Mouse (Mus musculus): ENCODE results near the gene Poc5. TPM values are rescaled to one million over a fixed set of nuclear protein-coding genes. Genes with fewer than 3 reads are reported as not detected.

The Poc5 gene
- polyA plus RNA-seq, 1 experiment from 2014 or later, result 12.6 TPM

GRCm38 (mm10) chr13:96433648-96434190 lies 45.6 kb downstream of the Poc5 start:
- Histone ChIP-seq H3K36me3 (no peaks in the 10 kb centered on the region), H3K27me3 (replicated peaks) (no peaks in the 10 kb centered on the region), H3K9ac (no peak overlapping the region), H3K27ac (peak overlapping the region; percentile 34), H3K9me3 (no peaks in the 10 kb centered on the region), H3K4me3 (replicated peaks) (no peak overlapping the region), H3K4me1 (replicated peaks) (peaks cover 21% of the 10 kb centered on the region), H3K4me2 (replicated peaks) (no peak overlapping the region)
- peak; percentile 10; the same call in 1 of the 2 replicates for ATAC-seq
- 47% methylated on average over 11 of the region's 11 CpGs for WGBS

- Histone ChIP-seq H3K27me3 (replicated peaks) (no peaks in the 10 kb centered on the region), H3K4me3 (replicated peaks) (no peak overlapping the region), H3K4me1 (replicated peaks) (peaks cover 21% of the 10 kb centered on the region), H3K4me2 (replicated peaks) (no peak overlapping the region), H3K27ac (peak overlapping the region; percentile 49), H3K9ac (no peak overlapping the region), H3K9me3 (no peaks in the 10 kb centered on the region), H3K36me3 (no peaks in the 10 kb centered on the region)
- WGBS, result 25% methylated on average over 5 of the region's 5 CpGs
- no peak for ATAC-seq
Observed at GRCm38 (mm10) chr13:96434899-96435331, 46.8 kb downstream of the Poc5 start.

GRCm38 (mm10) chr13:96435793-96436192 lies 47.7 kb downstream of the Poc5 start:
- no peaks in the 10 kb centered on the region for H3K9me3 ChIP-seq
- no peak overlapping the region for H3K4me3 ChIP-seq (replicated peaks)
- no peak for ATAC-seq
- no peak overlapping the region for H3K9ac ChIP-seq
- WGBS, result 43% methylated on average over 13 of the region's 13 CpGs
- no peak overlapping the region for H3K4me2 ChIP-seq (replicated peaks)
- H3K27me3 ChIP-seq (replicated peaks), result no peaks in the 10 kb centered on the region
- peaks cover 21% of the 10 kb centered on the region for H3K4me1 ChIP-seq (replicated peaks)
- H3K36me3 ChIP-seq, result no peaks in the 10 kb centered on the region
- H3K27ac ChIP-seq, result no peak overlapping the region

DNA sequence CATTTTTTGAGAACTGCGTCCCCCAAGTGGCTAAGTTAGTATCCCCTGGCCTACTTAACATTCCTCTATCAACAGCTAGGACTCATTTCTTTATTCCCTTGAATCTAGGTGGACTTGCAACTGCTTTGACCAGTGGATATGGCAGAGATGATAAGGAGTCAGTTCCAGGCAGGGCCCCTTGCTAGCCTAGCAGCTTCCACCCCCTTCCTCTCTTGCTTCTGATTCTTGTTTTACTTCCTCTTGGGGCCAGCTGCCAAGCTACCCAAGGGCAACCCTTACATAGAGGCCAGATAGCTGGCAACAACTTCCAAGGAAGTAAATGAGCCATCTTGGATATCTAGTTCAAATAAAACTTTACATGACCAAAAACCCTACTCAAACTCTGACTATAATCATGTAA lies 48.8 kb downstream of the Poc5 start:
- no peak overlapping the region for H3K4me2 ChIP-seq (replicated peaks)
- ATAC-seq, result no peak
- WGBS, result 89% methylated on average over 1 of the region's 1 CpGs
- H3K9ac ChIP-seq, result no peak overlapping the region
- H3K27me3 ChIP-seq (replicated peaks), result no peaks in the 10 kb centered on the region
- H3K9me3 ChIP-seq, result no peaks in the 10 kb centered on the region
- no peak overlapping the region for H3K27ac ChIP-seq
- H3K4me3 ChIP-seq (replicated peaks), result no peak overlapping the region
- H3K36me3 ChIP-seq, result no peaks in the 10 kb centered on the region
- peaks cover 21% of the 10 kb centered on the region for H3K4me1 ChIP-seq (replicated peaks)

GRCm38 (mm10) chr13:96440436-96440835 lies 52.3 kb downstream of the Poc5 start:
- Histone ChIP-seq H3K27me3 (replicated peaks) (no peaks in the 10 kb centered on the region), H3K9ac (no peak overlapping the region), H3K36me3 (no peaks in the 10 kb centered on the region), H3K27ac (no peak overlapping the region), H3K4me1 (replicated peaks) (no peaks in the 10 kb centered on the region), H3K4me3 (replicated peaks) (no peak overlapping the region), H3K4me2 (replicated peaks) (no peak overlapping the region), H3K9me3 (no peaks in the 10 kb centered on the region)
- whole genome bisulfite sequencing, result 93% methylated on average over 4 of the region's 4 CpGs
- ATAC-seq, result no peak

DNA sequence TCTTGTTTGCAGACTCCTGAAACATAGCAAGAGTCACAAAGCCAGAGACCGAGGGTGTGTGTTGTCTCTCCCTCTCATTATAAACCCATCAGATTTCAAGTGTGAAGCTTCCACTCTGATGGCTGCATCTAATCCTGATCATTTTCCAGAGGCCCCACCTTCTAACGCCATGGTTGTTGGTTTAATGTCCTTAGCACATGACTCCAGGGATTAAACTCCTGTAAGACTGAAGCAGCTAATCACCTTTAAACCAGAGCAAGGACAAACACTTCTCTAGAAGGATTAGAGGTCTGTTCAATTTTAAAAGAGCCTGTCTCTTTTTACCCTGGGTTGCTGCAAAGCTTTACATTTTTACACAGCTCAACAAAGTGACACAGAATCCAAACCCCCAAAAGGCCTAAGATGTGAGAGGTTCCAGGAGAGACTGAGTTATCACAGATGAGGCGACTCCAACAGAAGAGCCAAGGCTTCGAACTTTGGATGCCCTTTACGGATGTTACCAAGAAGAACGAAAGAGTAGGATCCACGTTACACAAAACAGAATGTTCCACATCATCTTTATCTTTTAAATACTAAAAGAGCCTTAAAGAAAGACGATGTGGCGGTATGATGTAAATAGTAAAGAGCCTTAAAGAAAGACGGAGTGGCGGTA lies 62.2 kb downstream of the Poc5 start:
- Histone ChIP-seq H3K27ac (0 out of 2 replicates have a peak overlapping the region, but pooled peaks have one; percentile 38), H3K9me3 (no peaks in the 10 kb centered on the region), H3K36me3 (no peaks in the 10 kb centered on the region), H3K27me3 (replicated peaks) (no peaks in the 10 kb centered on the region), H3K9ac (no peak overlapping the region), H3K4me1 (replicated peaks) (peaks cover 3% of the 10 kb centered on the region; the same call in 1 of the 2 replicates), H3K4me3 (replicated peaks) (no peak overlapping the region), H3K4me2 (replicated peaks) (no peak overlapping the region)
- ATAC-seq, result peak; percentile 68
- WGBS, result 59% methylated on average over 11 of the region's 11 CpGs

- Histone ChIP-seq H3K27ac (no peak overlapping the region), H3K9ac (no peak overlapping the region), H3K4me3 (replicated peaks) (no peak overlapping the region), H3K36me3 (no peaks in the 10 kb centered on the region), H3K27me3 (replicated peaks) (no peaks in the 10 kb centered on the region), H3K4me1 (replicated peaks) (peaks cover 3% of the 10 kb centered on the region; the same call in 1 of the 2 replicates), H3K4me2 (replicated peaks) (no peak overlapping the region), H3K9me3 (no peaks in the 10 kb centered on the region)
- 70% methylated on average over 7 of the region's 7 CpGs for WGBS
- ATAC-seq, result peak; percentile 50
Observed at GRCm38 (mm10) chr13:96450869-96451268, 62.8 kb downstream of the Poc5 start.

DNA sequence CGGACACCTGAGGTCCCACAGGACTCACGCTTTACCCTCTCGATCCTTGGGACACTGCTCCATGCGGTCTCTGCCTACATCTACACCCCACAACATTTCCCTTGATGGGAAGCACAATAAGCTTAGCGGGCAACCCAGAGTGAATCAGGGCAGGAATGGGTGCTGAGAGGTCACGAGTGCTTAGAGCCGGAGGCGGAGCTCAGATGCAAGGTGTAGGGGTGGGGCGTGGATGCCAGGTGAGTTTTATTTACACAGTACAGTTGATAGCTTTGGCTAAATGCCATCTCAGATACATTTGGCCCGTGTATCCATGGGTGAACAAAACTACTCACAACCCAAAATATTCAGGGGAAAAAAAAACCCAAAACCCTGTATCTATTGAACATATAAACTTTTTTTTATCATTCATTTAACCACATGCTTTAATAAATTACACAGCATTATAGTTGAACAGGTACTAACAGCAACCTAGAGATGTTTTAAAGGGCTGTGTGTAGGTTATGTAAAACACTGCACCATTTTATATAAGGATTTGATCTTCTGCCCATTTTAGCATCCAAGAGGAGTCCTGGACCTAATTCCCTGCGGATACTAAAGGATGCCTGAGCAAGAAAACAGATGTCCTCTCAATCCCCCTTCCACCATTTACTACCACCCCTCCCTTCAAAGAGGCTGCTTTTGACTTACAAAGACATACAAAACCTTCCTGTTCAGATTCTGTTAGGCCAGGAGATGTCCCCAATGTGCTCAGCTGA lies 63.5 kb downstream of the Poc5 start:
- Histone ChIP-seq H3K9me3 (no peaks in the 10 kb centered on the region), H3K27ac (no peak overlapping the region)

DNA sequence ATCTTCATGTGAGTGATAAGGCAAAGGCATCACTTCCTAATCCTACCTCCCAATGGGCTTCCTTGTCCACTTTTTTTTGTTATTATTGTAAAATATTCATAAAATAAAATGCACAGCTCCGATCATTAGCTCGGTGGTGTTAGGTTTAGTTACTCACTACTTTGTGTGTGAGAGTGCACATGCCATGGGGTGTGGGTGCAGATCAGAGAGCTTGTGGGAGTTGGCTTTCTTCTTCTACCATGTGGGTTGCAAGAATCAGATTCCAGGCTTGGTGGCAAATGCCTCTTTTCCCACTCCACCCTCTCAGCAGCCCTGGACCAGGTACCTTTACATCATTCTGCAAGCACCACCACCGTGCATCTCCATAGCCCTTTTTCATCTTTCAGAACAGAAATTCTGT lies 64.5 kb downstream of the Poc5 start:
- Histone ChIP-seq H3K27me3 (replicated peaks) (no peaks in the 10 kb centered on the region), H3K36me3 (no peaks in the 10 kb centered on the region), H3K27ac (no peak overlapping the region), H3K4me3 (replicated peaks) (no peak overlapping the region), H3K9ac (no peak overlapping the region), H3K9me3 (no peaks in the 10 kb centered on the region), H3K4me2 (replicated peaks) (no peak overlapping the region), H3K4me1 (replicated peaks) (peaks cover 3% of the 10 kb centered on the region; the same call in 1 of the 2 replicates)
- ATAC-seq, result no peak
- WGBS, result 94% methylated on average over 3 of the region's 3 CpGs

More for the DNA sequence above, 63.5 kb downstream of the Poc5 start:
- whole genome bisulfite sequencing, result 73% methylated on average over 11 of the region's 11 CpGs
- peak; percentile 70 for ATAC-seq
- Histone ChIP-seq H3K36me3 (no peaks in the 10 kb centered on the region), H3K4me2 (replicated peaks) (no peak overlapping the region), H3K4me1 (replicated peaks) (peaks cover 3% of the 10 kb centered on the region; the same call in 1 of the 2 replicates), H3K4me3 (replicated peaks) (no peak overlapping the region), H3K9ac (no peak overlapping the region), H3K27me3 (replicated peaks) (no peaks in the 10 kb centered on the region)

DNA sequence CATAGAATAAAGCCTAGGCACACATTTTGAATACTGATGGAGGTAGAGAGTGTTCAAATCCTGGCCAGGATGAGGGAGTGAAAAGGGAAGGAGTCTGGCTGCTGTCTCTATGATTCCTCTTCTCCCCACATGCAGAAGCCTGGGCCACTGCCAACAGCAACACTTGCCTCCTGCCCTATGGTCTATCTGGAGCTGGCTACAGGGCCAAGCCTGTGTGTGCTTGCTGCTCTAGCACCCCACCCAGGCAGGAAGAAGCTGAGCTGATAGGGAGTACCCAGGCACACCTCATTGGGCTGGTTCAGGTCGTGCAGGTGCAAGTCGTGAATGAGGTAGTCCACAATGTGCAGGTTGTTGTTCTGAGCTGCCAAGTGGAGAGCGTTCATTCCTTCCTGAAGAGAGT lies 66.2 kb downstream of the Poc5 start:
- Histone ChIP-seq H3K4me3 (replicated peaks) (no peak overlapping the region), H3K27ac (no peak overlapping the region), H3K27me3 (replicated peaks) (no peaks in the 10 kb centered on the region), H3K9me3 (no peaks in the 10 kb centered on the region), H3K4me1 (replicated peaks) (peaks cover 5% of the 10 kb centered on the region; the same call in 1 of the 2 replicates), H3K9ac (no peak overlapping the region), H3K4me2 (replicated peaks) (no peak overlapping the region), H3K36me3 (no peaks in the 10 kb centered on the region)
- ATAC-seq, result peak; percentile 44; the same call in 1 of the 2 replicates
- WGBS, result 75% methylated on average over 3 of the region's 3 CpGs

DNA sequence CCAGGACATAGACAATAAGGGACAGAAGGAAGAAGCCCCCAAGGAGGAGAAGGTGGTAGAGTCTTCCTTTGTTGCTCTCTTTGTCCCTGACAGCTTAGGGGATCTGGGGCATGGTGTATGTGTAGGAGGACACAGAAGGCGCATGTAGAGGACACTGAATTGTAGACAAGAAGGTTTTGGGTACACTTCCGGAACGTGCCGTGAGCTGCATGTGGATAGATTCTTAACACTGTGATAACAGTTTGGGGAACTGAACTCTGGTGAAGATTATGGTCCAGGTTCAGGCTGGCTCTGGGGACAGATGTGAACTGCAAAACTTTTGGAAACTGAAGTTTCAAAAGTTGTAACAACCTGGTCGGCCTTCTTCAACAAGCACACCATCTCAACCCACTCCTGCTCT lies 69.5 kb downstream of the Poc5 start:
- ATAC-seq, result no peak; the same call in 1 of the 2 replicates
- 69% methylated on average over 5 of the region's 5 CpGs for whole genome bisulfite sequencing

DNA sequence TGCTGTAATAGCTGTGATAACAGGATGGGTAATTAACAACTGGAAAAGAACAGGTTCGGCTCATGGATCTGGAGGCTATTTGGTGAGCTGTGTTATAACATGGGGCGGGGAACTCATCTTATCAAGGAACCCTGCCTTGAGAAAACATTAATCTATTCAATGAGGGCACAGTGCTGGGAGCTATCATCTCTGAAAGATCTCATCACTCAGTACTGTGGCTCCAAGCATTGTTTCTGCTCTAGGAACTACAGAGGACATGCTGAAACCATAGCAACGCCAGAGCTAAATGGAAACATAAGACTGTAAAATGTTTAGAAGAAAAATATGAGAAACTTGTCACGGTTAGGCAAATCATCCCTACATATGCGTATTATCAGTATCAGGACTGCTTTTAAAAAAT lies 69.9 kb downstream of the Poc5 start:
- peak; percentile 81 for ATAC-seq
- no peak overlapping the region for H3K27ac ChIP-seq
- H3K9ac ChIP-seq, result no peak overlapping the region
- H3K27me3 ChIP-seq (replicated peaks), result no peaks in the 10 kb centered on the region
- H3K9me3 ChIP-seq, result no peaks in the 10 kb centered on the region
- H3K4me2 ChIP-seq (replicated peaks), result no peak overlapping the region
- 54% methylated on average over 5 of the region's 5 CpGs for WGBS
- H3K4me1 ChIP-seq (replicated peaks), result peaks cover 5% of the 10 kb centered on the region; the same call in 1 of the 2 replicates
- no peaks in the 10 kb centered on the region for H3K36me3 ChIP-seq
- no peak overlapping the region for H3K4me3 ChIP-seq (replicated peaks)

More for the DNA sequence above, 69.5 kb downstream of the Poc5 start:
- peaks cover 5% of the 10 kb centered on the region; the same call in 1 of the 2 replicates for H3K4me1 ChIP-seq (replicated peaks)
- H3K27ac ChIP-seq, result no peak overlapping the region
- no peak overlapping the region for H3K4me3 ChIP-seq (replicated peaks)
- H3K27me3 ChIP-seq (replicated peaks), result no peaks in the 10 kb centered on the region
- no peak overlapping the region for H3K9ac ChIP-seq
- H3K4me2 ChIP-seq (replicated peaks), result no peak overlapping the region
- H3K36me3 ChIP-seq, result no peaks in the 10 kb centered on the region
- H3K9me3 ChIP-seq, result no peaks in the 10 kb centered on the region

All from intestine, embryonic 15.5 days (tissue).